Mouse (Mus musculus): ENCODE results near the gene Bcl7a.
A peak's percentile ranks its signal among the peaks of the same experiment; 100 is the strongest.

Bcl7a gene

DNA sequence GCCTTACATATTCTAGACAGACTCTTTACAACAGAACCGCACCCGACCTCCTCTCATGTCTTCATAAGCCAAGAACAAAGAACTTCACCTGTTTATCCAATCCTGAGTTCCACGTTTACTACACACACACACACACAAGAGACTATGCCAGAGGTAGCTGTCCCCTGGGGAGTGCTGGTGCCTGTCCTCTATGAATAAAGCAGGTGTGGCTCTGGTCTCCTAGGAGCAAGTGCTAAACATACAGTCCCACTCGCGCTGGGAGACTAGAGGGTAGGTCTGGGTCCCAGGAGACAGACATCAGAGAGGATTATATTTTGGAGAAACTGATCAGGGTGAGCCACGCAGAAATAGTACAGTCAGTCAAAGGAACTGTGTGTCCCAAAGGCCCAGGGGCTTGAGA is 10.1 kb upstream of the Bcl7a start:
- DNase-seq: no peak

- no peak for DNase-seq
These were observed 7.3 kb upstream of the Bcl7a start for GRCm38 (mm10) chr5:123336205-123336961.

- no peak for DNase-seq
These were observed 5.2 kb upstream of the Bcl7a start for GRCm38 (mm10) chr5:123338463-123338862.

DNA sequence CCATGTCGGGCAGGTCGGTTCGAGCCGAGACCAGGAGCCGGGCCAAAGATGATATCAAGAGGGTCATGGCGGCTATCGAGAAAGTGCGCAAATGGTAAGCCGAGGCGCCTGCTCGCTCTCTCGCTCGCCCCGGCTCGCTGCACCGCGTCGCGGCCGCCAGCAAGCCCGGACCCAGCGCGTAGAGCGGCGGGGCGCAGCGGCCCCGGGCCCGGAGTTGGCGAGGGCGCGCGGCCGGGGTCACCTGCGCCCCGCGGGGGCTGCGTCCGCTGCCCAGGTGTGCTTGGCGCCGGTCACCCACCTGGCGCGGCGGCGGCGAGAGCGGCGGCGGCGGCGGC is 961 bp downstream of the Bcl7a start:
- DNase-seq: no peak

GRCm38 (mm10) chr5:123344963-123345852 is 1.6 kb downstream of the Bcl7a start:
- DNase-seq: peak; percentile 70 to 75

DNA sequence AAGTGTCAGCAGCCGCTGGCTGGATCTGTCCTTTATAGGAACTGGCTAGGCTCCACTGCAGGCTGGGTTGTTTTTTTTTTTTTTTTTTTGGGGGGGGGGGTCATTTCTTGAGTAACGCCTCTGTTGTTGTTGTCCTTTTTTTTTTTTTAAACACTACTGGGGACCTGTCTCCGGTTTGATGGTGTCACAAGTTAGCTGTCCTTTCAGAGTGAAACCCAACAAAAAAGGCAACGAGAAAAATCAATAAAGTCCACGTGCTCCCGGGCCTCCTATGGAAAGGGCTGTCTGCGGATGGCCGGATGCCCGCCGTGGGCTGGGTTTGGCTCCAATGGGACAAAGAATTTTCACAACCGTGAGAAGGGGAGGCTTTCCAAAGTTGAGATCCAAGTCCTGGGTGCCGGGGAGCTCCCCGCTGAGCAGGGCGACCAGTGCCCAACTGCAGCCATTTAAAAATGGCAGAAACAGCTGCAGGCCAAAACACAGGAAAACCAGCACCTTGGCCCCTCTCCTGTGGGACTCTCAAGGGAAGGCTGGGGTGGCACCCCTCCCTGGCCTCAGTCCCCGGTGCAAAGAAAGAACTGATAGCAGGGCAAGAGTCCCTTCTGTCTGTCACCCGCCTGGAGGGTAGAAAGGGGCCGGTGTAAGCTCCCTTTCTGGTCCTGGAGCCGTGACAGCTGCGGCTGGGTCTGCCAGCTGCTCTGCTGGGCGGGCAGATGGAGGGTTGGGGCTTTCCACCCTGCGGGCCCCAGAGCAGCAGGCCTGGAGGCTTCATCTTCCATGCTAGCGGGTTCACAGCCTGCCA is 2.4 kb downstream of the Bcl7a start:
- peak; percentile 61 to 77 for DNase-seq

GRCm38 (mm10) chr5:123346701-123347270 is 3.2 kb downstream of the Bcl7a start:
- DNase-seq: no peak

DNA sequence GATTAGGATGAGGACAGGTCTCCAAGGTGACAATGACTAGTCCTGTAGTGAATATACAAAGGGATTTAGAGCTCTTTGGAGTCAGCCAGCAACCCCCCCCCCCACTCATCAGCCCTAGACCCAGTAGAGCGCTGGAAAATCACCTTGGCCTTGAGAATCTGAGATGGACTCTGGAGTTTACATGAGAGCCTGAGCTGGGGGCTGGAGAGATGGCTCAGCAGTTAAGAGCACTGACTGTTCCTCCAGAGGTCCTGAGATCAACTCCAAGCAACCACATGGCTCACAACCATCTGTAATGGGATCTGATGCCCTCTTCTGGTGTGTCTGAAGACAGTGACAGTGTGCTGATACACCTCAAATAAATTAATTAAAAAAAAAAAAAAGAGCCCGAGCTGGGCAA is 4.4 kb downstream of the Bcl7a start:
- no peak for DNase-seq

DNA sequence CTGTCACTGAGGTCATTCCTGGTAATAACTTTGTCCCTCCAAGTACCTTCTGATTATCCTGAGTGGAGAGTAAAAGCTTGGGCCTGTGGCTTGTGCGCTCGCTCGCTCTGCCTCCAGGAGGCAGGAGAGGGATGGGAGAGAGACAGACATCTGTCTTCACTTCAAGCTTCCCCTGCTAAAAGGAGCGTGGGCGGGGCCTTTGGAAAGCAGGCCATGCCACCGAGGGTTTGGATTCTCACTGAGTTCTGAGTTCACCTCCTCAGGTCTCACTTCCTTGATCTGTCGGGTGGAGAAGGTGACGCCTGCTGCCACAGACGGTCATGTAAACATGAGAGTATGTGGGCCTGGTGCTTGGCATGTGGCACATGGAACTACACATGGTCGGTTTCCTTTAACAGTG is 6.8 kb downstream of the Bcl7a start:
- peak; percentile 43 to 59 for DNase-seq

GRCm38 (mm10) chr5:123355918-123356317 is 12.3 kb downstream of the Bcl7a start:
- no peak for DNase-seq

- no peak for DNase-seq
These were observed 13.6 kb downstream of the Bcl7a start for GRCm38 (mm10) chr5:123357253-123357652.

GRCm38 (mm10) chr5:123359431-123359830 is 15.8 kb downstream of the Bcl7a start:
- DNase-seq: no peak

DNA sequence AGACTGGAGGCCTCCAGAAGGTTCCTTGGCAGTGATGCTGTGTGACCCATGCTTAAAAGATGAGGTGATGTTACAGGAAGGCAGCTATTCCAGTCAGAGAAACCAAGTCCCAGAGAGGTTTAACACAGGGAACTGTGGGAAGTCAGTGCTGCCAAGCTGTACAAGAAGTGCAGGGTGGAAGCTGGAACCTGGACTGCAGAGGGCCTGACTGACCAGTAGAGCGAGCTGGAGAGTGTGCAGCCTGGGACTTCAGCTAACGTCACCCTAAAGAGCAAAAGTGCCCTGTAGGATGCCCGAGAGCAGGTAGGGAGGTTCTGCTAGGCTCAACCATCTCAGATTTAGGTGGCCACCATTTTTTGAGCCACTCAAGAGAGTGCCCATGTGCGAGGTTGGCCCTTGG is 19.3 kb downstream of the Bcl7a start:
- DNase-seq: no peak

DNA sequence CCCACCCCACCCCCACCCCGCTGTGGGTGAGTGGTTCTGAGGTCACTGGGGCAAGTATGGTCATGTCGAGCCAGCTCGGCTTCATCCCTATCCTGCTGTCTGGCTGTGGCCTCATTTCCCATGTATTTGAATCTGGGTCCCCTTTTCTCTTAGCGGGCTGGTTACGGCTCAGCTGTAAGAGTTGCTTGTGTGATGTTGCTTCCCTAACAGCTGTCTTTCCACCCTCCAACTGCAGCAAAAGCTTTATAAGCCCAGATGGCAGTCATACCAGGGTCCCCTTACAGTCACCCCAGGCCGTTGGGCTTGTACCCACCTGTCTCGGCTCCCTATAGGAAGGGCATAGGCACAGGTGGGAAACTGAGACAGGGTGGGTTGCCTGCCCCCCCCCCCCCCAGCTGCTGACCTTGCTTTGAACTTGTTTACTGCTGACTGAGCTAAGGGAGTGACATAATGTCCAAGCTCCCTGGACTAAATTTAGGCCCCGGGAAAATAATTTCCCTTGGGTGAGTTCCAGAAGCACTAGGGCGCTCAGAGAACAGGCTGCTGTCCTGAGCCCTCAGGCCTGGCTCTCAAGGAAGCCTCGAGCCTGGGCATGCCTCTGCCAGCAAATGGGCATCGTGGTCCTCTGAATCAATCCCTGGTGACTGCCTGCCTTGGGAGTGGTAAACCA is 20.8 kb downstream of the Bcl7a start:
- DNase-seq: no peak

DNA sequence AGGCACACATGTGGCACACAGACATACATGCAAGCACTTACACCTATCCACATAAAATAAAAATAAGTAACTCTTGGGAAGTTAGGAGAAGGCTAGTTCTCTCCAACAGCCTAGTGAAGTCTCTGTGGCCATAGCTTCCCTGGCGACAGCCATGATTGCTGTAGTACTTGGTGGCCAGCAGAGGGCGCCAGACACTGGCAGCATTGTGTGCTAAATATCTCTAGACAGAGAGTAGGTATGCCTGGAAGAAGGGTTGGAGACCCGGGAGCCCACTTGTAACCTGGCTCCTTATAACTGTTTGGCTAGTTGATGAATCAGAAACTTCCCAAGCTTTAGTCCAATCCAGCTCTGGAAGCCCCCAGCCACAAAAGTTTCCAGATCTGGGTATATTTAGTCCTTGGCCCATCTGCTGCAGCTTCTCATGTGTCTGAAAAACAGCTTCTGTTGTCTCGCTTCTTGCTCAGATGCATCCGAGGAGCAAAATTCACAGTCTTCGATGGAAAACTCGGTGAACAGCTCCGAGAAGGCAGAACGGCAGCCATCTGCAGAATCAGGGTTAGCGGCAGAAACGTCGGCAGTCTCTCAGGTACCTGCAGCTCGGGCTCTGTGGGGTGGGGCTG is 25.3 kb downstream of the Bcl7a start:
- DNase-seq: peak; percentile 24 to 32

- DNase-seq: no peak
These were observed 26.4 kb downstream of the Bcl7a start for GRCm38 (mm10) chr5:123370049-123370448.

DNA sequence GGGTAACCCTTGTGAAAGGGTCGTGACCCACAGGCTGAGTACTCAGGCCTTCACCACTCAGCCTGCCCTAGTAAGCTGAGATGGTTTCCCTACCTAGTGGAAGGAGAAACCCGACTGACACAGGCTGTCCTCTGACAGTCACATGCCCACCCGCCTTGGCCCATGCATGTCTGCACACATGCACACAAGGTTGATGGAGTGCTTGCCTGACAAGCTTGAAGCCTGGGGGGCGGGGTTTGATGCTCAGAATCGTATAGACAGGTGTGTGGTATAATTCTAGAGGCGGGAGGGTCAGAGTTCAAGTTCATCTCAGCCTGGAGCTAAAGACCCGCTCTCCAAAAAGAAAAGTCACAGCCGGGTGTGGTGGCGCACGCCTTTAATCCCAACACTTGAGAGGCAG is 31.6 kb downstream of the Bcl7a start:
- DNase-seq: no peak

- no peak for DNase-seq
These were observed 32.3 kb downstream of the Bcl7a start for GRCm38 (mm10) chr5:123375793-123376452.

DNA sequence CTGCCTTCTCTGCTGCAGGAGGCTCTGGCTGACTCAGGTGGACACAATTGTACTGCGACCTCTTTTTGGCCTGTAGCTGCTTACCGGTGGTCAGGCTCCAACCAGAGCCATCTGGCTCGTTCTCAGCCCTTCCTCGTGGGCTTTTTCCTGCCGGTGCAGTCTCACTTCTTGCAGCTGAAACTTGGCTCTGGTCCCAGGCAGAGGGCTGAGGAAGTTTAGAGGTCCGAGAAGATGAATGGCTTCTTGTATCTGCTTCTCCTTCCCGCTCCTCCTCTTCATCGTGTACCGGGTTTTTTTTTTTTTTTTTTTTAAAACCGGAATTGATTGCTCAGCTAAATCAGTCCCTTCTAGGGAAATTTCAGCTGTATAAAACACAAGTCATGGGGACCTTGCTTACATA is 32.9 kb downstream of the Bcl7a start:
- peak in 1 of 2 experiments; percentile 25 for DNase-seq

- DNase-seq: peak; percentile 67 to 76
These were observed 33.7 kb downstream of the Bcl7a start for GRCm38 (mm10) chr5:123377120-123377955.

Data from thymus, postnatal 36 days (tissue).